Mouse (Mus musculus): Measurements from ENCODE around the gene Tdpoz5. TPM values are rescaled to one million over a fixed set of nuclear protein-coding genes. Genes with fewer than 3 reads are reported as not detected.

Gene Tdpoz5
- total RNA-seq (2023), result not detected in 4 replicates

DNA sequence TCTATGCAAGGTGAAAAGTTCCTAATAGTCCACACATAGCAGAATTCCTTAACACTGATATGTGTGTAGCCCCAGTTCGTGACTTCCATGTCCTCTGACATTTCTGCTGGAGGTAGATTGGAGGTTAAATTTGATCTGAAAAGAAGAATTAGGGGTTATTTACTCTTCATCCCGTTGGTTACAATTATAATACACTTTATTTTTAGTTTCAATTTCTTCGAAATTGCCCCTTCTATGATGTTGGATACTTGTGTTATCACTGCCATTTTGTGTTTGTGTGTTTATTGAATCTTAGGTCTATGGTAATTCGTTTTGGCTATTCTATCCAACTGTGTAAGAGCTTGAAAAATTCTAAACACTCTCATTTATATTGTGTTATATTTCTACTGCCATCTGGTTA lies at the start of gene Tdpoz5:
TSS of gene Tdpoz5 (minus strand) at position 101 of the 400 bp plus-strand sequence.

DNA sequence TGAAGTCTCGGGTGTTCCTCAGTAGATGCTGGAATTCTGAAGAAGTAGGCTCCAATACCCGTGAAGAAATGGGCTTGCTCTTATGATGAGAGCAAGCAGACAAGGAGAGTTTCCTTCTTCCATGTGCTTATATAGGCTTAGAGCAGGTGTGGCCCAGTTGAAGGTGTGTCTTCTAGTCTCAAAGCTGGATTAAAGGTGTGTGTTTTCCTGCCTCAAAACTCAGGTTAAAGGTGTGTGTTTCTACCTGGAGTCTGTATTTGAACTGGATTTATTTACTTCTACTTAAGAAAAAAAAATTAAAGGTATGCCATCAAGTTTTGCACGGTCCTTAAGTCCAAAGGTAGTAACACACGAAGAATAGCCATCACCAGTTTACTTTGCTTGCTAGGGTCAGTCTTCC lies 17.7 kb downstream of the Tdpoz5 start, which contains the start of gene Gm9117:
TSS of gene Gm9117 (minus strand) at position 101 of the 400 bp plus-strand sequence.

Other genes starting within 250 kb of the Tdpoz5 start
- gene Gm5773, start 188.3 kb downstream of the Tdpoz5 start, total RNA-seq (2023), result not detected in 4 replicates
- gene Tdpoz4, start 164.9 kb downstream of the Tdpoz5 start, total RNA-seq (2023), result not detected in 4 replicates
- not detected in 4 replicates for gene Tdpoz3, start 135.3 kb downstream of the Tdpoz5 start, total RNA-seq (2023)
- gene Gm9117, start 17.8 kb downstream of the Tdpoz5 start, total RNA-seq (2023), result not detected in 4 replicates
- gene Gm9125, start 93.6 kb upstream of the Tdpoz5 start, total RNA-seq (2023), result not detected in 4 replicates
- gene Gm10697, start 111.3 kb upstream of the Tdpoz5 start, total RNA-seq (2023), result not detected in 4 replicates
- gene Gm10696, start 216.9 kb upstream of the Tdpoz5 start, total RNA-seq (2023), result not detected in 4 replicates
- gene Gm5286, start 235.4 kb upstream of the Tdpoz5 start, total RNA-seq (2023), result not detected in 4 replicates